Mouse (Mus musculus): Measurements from ENCODE around the gene E2f2.

Gene E2f2

GRCm38 (mm10) chr4:136144126-136144926, 27.9 kb upstream of the E2f2 start:
- peak; percentile 73 for DNase-seq (ENCODE audit: low read depth, low spot score)

GRCm38 (mm10) chr4:136144927-136145292, 27.3 kb upstream of the E2f2 start:
- no peak for DNase-seq (ENCODE audit: low read depth, low spot score)

- no peak for DNase-seq (ENCODE audit: low read depth, low spot score)
These were observed 26.8 kb upstream of the E2f2 start for GRCm38 (mm10) chr4:136145362-136145885.

- DNase-seq (ENCODE audit: low read depth, low spot score): no peak
These were observed 26.0 kb upstream of the E2f2 start for GRCm38 (mm10) chr4:136145991-136146711.

GRCm38 (mm10) chr4:136146712-136147154, 25.5 kb upstream of the E2f2 start:
- peak; percentile 38 for DNase-seq (ENCODE audit: low read depth, low spot score)

- DNase-seq (ENCODE audit: low read depth, low spot score): peak; percentile 89
These were observed 24.6 kb upstream of the E2f2 start for GRCm38 (mm10) chr4:136147436-136148135.

GRCm38 (mm10) chr4:136148342-136149044, 23.7 kb upstream of the E2f2 start:
- DNase-seq (ENCODE audit: low read depth, low spot score): no peak

GRCm38 (mm10) chr4:136149045-136149379, 23.2 kb upstream of the E2f2 start:
- DNase-seq (ENCODE audit: low read depth, low spot score): peak; percentile 27

- DNase-seq (ENCODE audit: low read depth, low spot score): peak; percentile 71
These were observed 22.5 kb upstream of the E2f2 start for GRCm38 (mm10) chr4:136149734-136150133.

GRCm38 (mm10) chr4:136150596-136150995, 21.6 kb upstream of the E2f2 start:
- DNase-seq (ENCODE audit: low read depth, low spot score): no peak

- peak; percentile 34 for DNase-seq (ENCODE audit: low read depth, low spot score)
These were observed 19.4 kb upstream of the E2f2 start for GRCm38 (mm10) chr4:136152821-136153220.

- no peak for DNase-seq (ENCODE audit: low read depth, low spot score)
These were observed 17.7 kb upstream of the E2f2 start for GRCm38 (mm10) chr4:136154462-136154861.

GRCm38 (mm10) chr4:136158498-136158897, 13.7 kb upstream of the E2f2 start:
- peak; percentile 29 for DNase-seq (ENCODE audit: low read depth, low spot score)

GRCm38 (mm10) chr4:136159802-136160397, 12.3 kb upstream of the E2f2 start:
- peak; percentile 82 for DNase-seq (ENCODE audit: low read depth, low spot score)

- DNase-seq (ENCODE audit: low read depth, low spot score): peak; percentile 84
These were observed 8.7 kb upstream of the E2f2 start for GRCm38 (mm10) chr4:136163448-136163847.

- DNase-seq (ENCODE audit: low read depth, low spot score): no peak
These were observed 7.2 kb upstream of the E2f2 start for GRCm38 (mm10) chr4:136164981-136165380.

- DNase-seq (ENCODE audit: low read depth, low spot score): no peak
These were observed 4.5 kb upstream of the E2f2 start for GRCm38 (mm10) chr4:136167701-136168100.

- no peak for DNase-seq (ENCODE audit: low read depth, low spot score)
These were observed 1.8 kb upstream of the E2f2 start for GRCm38 (mm10) chr4:136170401-136170800.

GRCm38 (mm10) chr4:136171455-136171854, 739 bp upstream of the E2f2 start:
- DNase-seq (ENCODE audit: low read depth, low spot score): no peak

- DNase-seq (ENCODE audit: low read depth, low spot score): peak; percentile 86
These were observed 482 bp downstream of the E2f2 start for GRCm38 (mm10) chr4:136172542-136173209.
